ENCODE assay signal across 7 mouse cellular contexts in genomic region chr3:73708410-73708714, GRCm38 (mm10). TPM values are rescaled to one million over a fixed set of nuclear protein-coding genes. Genes with fewer than 3 reads are reported as not detected.
DNase-seq lines count a peak whose midpoint lies in the region; ATAC-seq and TF ChIP-seq lines count a peak whose summit lies in the region.

Bche (minus strand) TSS chr3:73708415.

- no peaks in the 10 kb centered on the region for H3K36me3 ChIP-seq in ES-Bruce4 (ENCODE audit: control insufficient read depth, insufficient read depth, low read length, poor library complexity, severe bottlenecking)
- peaks cover 3% of the 10 kb centered on the region; the same call in 1 of the 2 replicates for H3K36me3 ChIP-seq in heart, embryonic 15.5 days
- H3K36me3 ChIP-seq in liver, embryonic 12.5 days = no peaks in the 10 kb centered on the region

- peak; percentile 2 for DNase-seq in 3134 (ENCODE audit: extremely low read depth, insufficient read length, low spot score)
- DNase-seq in retina, postnatal 1 day = no peak
- no peak for DNase-seq in layer of hippocampus, postnatal 25 days (ENCODE audit: extremely low spot score in 1 of 2, low spot score in 1 of 2)

- H3K9me3 ChIP-seq in ES-Bruce4 (replicated peaks; ENCODE audit: control insufficient read depth, insufficient read depth, low read length, poor library complexity, severe bottlenecking) = no peaks in the 10 kb centered on the region
- H3K9me3 ChIP-seq in heart, embryonic 15.5 days (replicated peaks) = no peaks in the 10 kb centered on the region
- no peaks in the 10 kb centered on the region for H3K9me3 ChIP-seq in liver, embryonic 12.5 days (replicated peaks)

- WGBS in heart, embryonic 15.5 days = 15% methylated on average over 10 of the region's 10 CpGs
- WGBS in liver, embryonic 12.5 days (ENCODE audit: insufficient replicate concordance) = 19% methylated on average over 10 of the region's 10 CpGs

- no peak for TF ChIP-seq CTCF in ES-Bruce4 (IDR thresholded peaks at IDR 0.05; ENCODE audit: low read depth, low read length)

- peak within 1 kb of the TSS; percentile 18; the same call in 1 of the 2 replicates for H3K9ac ChIP-seq in ES-Bruce4 (ENCODE audit: low read depth, poor library complexity, severe bottlenecking)
- peak within 1 kb of the TSS; percentile 42 for H3K9ac ChIP-seq in heart, embryonic 15.5 days
- H3K9ac ChIP-seq in liver, embryonic 12.5 days = peak within 1 kb of the TSS; percentile 22; the same call in 1 of the 2 replicates

- no peaks in the 10 kb centered on the region for H3K4me1 ChIP-seq in ES-Bruce4 (ENCODE audit: control insufficient read depth, insufficient read depth, low read length)
- no peaks in the 10 kb centered on the region; the same call in 1 of the 2 replicates for H3K4me1 ChIP-seq in heart, embryonic 15.5 days (replicated peaks)
- H3K4me1 ChIP-seq in liver, embryonic 12.5 days = no peaks in the 10 kb centered on the region

- H3K4me2 ChIP-seq in heart, embryonic 15.5 days = peak within 1 kb of the TSS; percentile 59
- H3K4me2 ChIP-seq in liver, embryonic 12.5 days = peak within 1 kb of the TSS; percentile 54

- ATAC-seq in heart, embryonic 15.5 days (replicated peaks; ENCODE audit: insufficient number of reproducible peaks, insufficient read depth, low FRiP score, low read depth) = no peak
- ATAC-seq in liver, embryonic 12.5 days = no peak
- ATAC-seq in inflammation-experienced regulatory T-cells, adult 6 months = no peak

- peak within 1 kb of the TSS; percentile 65 for H3K4me3 ChIP-seq in ES-Bruce4 (ENCODE audit: low read depth, low read length)
- peak within 1 kb of the TSS; percentile 52 for H3K4me3 ChIP-seq in heart, embryonic 15.5 days
- peak within 1 kb of the TSS; percentile 44 for H3K4me3 ChIP-seq in liver, embryonic 12.5 days

- H3K27ac ChIP-seq in ES-Bruce4 (ENCODE audit: insufficient read depth, low read length) = no peak within 1 kb of the TSS
- H3K27ac ChIP-seq in heart, embryonic 15.5 days = peak within 1 kb of the TSS; percentile 66
- no peak within 1 kb of the TSS for H3K27ac ChIP-seq in liver, embryonic 12.5 days

- no peak for TF ChIP-seq POLR2A in ES-Bruce4 (IDR thresholded peaks at IDR 0.05; ENCODE audit: insufficient read depth, low read length)

- TF ChIP-seq EP300 in ES-Bruce4 (IDR thresholded peaks at IDR 0.05; ENCODE audit: insufficient read depth, low read depth, low read length) = no peak

- no peaks in the 10 kb centered on the region for H3K27me3 ChIP-seq in ES-Bruce4 (ENCODE audit: control insufficient read depth, insufficient read depth, low read length, poor library complexity, severe bottlenecking)
- H3K27me3 ChIP-seq in heart, embryonic 15.5 days = no peaks in the 10 kb centered on the region
- no peaks in the 10 kb centered on the region for H3K27me3 ChIP-seq in liver, embryonic 12.5 days (replicated peaks)

RNA-seq across cellular contexts. Expression of gene Bche, which starts in this region (rescaled TPM):
- 0.48 and 0.67 TPM in 2 replicates for polyA plus RNA-seq in ES-Bruce4 (2011; ENCODE audit: insufficient read depth, insufficient read length, low read depth, missing spikeins)
- polyA plus RNA-seq in heart, embryonic 15.5 days (2015; fragmentation: Nextera tagmentation; extraction: Ambion mirVana) = 15.1 and 15.8 TPM in 2 replicates
- 8.9 and 10.1 TPM in 2 replicates for polyA plus RNA-seq in liver, embryonic 12.5 days (2016; fragmentation: Nextera tagmentation; extraction: Ambion mirVana)
- polyA plus RNA-seq in inflammation-experienced regulatory T-cells, adult 6 months (2017; shearing (Covaris generic)) = not detected
- 1 to 10 TPM; 4.4 to 4.7 TPM for total RNA-seq in layer of hippocampus, postnatal 25 days (2021)
